Mouse (Mus musculus): ENCODE measurements around the gene Slc22a27. TPM values are rescaled to one million over a fixed set of nuclear protein-coding genes. Genes with fewer than 3 reads are reported as not detected.

Gene Slc22a27
- 1.1 TPM for polyA plus RNA-seq (2014; fragmentation: Illumina TruSeq; extraction: RNeasy Lipid Tissue Mini Kit (QIAGEN cat#74804); ENCODE audit: low read depth, low replicate concordance)

DNA sequence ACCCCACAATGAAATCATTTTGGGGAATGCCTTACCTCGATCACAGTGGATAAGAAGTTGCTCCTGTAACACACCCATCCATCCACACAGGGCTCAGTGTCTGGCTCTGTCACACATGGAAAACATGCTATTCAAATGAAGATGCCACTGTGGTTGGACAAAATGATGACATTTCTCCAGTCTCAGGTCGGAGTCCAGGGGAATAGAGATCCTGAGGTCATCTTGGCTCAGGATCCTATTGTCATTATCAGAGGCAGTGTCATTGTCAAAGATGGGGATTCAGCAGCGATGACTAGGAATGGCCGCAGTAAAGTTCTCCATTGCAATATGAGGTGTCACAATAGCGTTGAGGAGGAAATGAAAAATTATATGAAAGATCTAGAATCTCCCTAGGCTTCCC, at the start of gene Slc22a27:
Gene Slc22a27 (minus strand): TSS at position 101 of the 400 bp plus-strand sequence.

Other genes starting within 250 kb of the Slc22a27 start
- gene Slc22a26, start 163.4 kb downstream of the Slc22a27 start, polyA plus RNA-seq (2014; fragmentation: Illumina TruSeq; extraction: RNeasy Lipid Tissue Mini Kit (QIAGEN cat#74804); ENCODE audit: low read depth, low replicate concordance), result not detected
- gene Slc22a28, start 166.0 kb upstream of the Slc22a27 start, polyA plus RNA-seq (2014; fragmentation: Illumina TruSeq; extraction: RNeasy Lipid Tissue Mini Kit (QIAGEN cat#74804); ENCODE audit: low read depth, low replicate concordance), result not detected